Mouse (Mus musculus) myocyte (in vitro differentiated cells): Measurements from ENCODE around the gene Erich6b. TPM values are rescaled to one million over a fixed set of nuclear protein-coding genes. Genes with fewer than 3 reads are reported as not detected.

Source experiments
- H3K27me3 ChIP-seq: one replicate; pipeline ENCODE4 v1.6.1; 2011; ENCODE audit not compliant: control insufficient read depth, insufficient read depth, insufficient read length
- H3K36me3 ChIP-seq: one replicate; pipeline ENCODE4 v1.6.1; 2011; ENCODE audit not compliant: control insufficient read depth, insufficient read depth
- H3K4me2 ChIP-seq: one replicate; pipeline ENCODE4 v1.6.1; 2011; ENCODE audit warnings: low read depth, control low read depth
- H3K4me3 ChIP-seq: one replicate; pipeline ENCODE4 v1.5.1; 2011; ENCODE audit warnings: mild to moderate bottlenecking, control low read depth, moderate library complexity
- H3K79me2 ChIP-seq: one replicate; pipeline ENCODE4 v1.6.1; 2011; ENCODE audit not compliant: control insufficient read depth, insufficient read depth
- H3ac ChIP-seq: one replicate; pipeline ENCODE4 v1.6.1; 2011; ENCODE audit not compliant: control insufficient read depth, insufficient read length
- CEBPB ChIP-seq: IDR thresholded peaks from 2 replicates; pipeline ENCODE4 v1.6.1; 2011; ENCODE audit warnings: mild to moderate bottlenecking, moderate library complexity; ENCODE audit not compliant: poor library complexity, insufficient read depth, severe bottlenecking
- E2F4 ChIP-seq: IDR thresholded peaks from one replicate; pipeline ENCODE4 v1.6.1; 2011; ENCODE audit warnings: mild to moderate bottlenecking, control low read depth, moderate library complexity; ENCODE audit not compliant: insufficient read depth
- MAX ChIP-seq: IDR thresholded peaks from one replicate; pipeline ENCODE4 v1.6.1; 2011; ENCODE audit warnings: low read depth, mild to moderate bottlenecking, control low read depth
- MYOD1 ChIP-seq, 3 experiments: IDR thresholded peaks; one replicate each; pipeline ENCODE4 v1.6.1; 2011; ENCODE audit warnings: control low read depth in 2 of 3, low read depth in 2 of 3, mild to moderate bottlenecking in 2 of 3, moderate library complexity in 1 of 3; ENCODE audit not compliant: insufficient read length in 2 of 3, control insufficient read depth in 1 of 3
- MYOG ChIP-seq, 3 experiments: IDR thresholded peaks; one replicate each; pipeline ENCODE4 v1.6.1; 2011; ENCODE audit warnings: control low read depth in 2 of 3, low read depth in 2 of 3, mild to moderate bottlenecking in 2 of 3; ENCODE audit not compliant: insufficient read length in 2 of 3, control insufficient read depth in 1 of 3, insufficient read depth in 1 of 3
- POLR2A ChIP-seq: IDR thresholded peaks from one replicate; pipeline ENCODE4 v1.6.1; 2011; ENCODE audit warnings: low read depth, mild to moderate bottlenecking, control low read depth, moderate library complexity; ENCODE audit not compliant: insufficient read length
- POLR2AphosphoS2 ChIP-seq: IDR thresholded peaks from one replicate; pipeline ENCODE4 v1.6.1; 2011; ENCODE audit warnings: low read depth, control low read depth; ENCODE audit not compliant: insufficient read length
- REST ChIP-seq: IDR thresholded peaks from one replicate; pipeline ENCODE4 v1.6.1; 2011; ENCODE audit warnings: mild to moderate bottlenecking, control low read depth, moderate library complexity; ENCODE audit not compliant: insufficient read depth, insufficient read length
- SRF ChIP-seq: IDR thresholded peaks from one replicate; pipeline ENCODE4 v1.6.1; 2011; ENCODE audit warnings: low read depth; ENCODE audit not compliant: control insufficient read depth, insufficient read length
- TCF12 ChIP-seq: IDR thresholded peaks from one replicate; pipeline ENCODE4 v1.6.1; 2011; ENCODE audit warnings: mild to moderate bottlenecking, control low read depth; ENCODE audit not compliant: poor library complexity, insufficient read depth, severe bottlenecking
- TCF3 ChIP-seq: IDR thresholded peaks from one replicate; pipeline ENCODE4 v1.6.1; 2011; ENCODE audit warnings: low read depth, control low read depth; ENCODE audit not compliant: insufficient read length
- USF1 ChIP-seq: IDR thresholded peaks from one replicate; pipeline ENCODE4 v1.6.1; 2011; ENCODE audit warnings: low read depth, mild to moderate bottlenecking, control low read depth, moderate library complexity
- polyA plus RNA-seq: library from polyadenylated mRNA; unstranded; fragments of >200 nt; fragmentation: generic; extraction: Trizol; gene quantifications from one replicate; pipeline ENCODE4 v1.2.1, GENCODE M21; 2012; ENCODE audit warnings: missing spikeins

Gene Erich6b
- polyA plus RNA-seq, 1 experiment: not detected

- peaks cover 33% of the 10 kb centered on the region for H3K36me3 ChIP-seq
- no peak overlapping the region for H3K4me3 ChIP-seq
- no peaks in the 10 kb centered on the region for H3K79me2 ChIP-seq
- TF ChIP-seq SRF (no peak), REST (no peak)
- no peaks in the 10 kb centered on the region for H3K27me3 ChIP-seq
- no peak overlapping the region for H3ac ChIP-seq
- H3K4me2 ChIP-seq: no peak overlapping the region
Measured at GRCm38 (mm10) chr14:75713661-75714060, 71.6 kb downstream of the Erich6b start.

- H3K27me3 ChIP-seq: no peaks in the 10 kb centered on the region
- peaks cover 37% of the 10 kb centered on the region for H3K36me3 ChIP-seq
- H3K79me2 ChIP-seq: no peaks in the 10 kb centered on the region
- no peak overlapping the region for H3ac ChIP-seq
- H3K4me3 ChIP-seq: no peak overlapping the region
- H3K4me2 ChIP-seq: no peak overlapping the region
- TF ChIP-seq TCF12 (no peak), TCF3 (no peak), MAX (no peak), USF1 (no peak), MYOG (IDR thresholded peaks at IDR 0.05; ENCODE audit: control insufficient read depth in 1 of 3, insufficient read depth in 1 of 3, insufficient read length in 2 of 3, low read depth in 2 of 3) (no peak), REST (no peak), SRF (no peak), CEBPB (no peak), POLR2AphosphoS2 (no peak), POLR2A (no peak), E2F4 (no peak), MYOD1 (IDR thresholded peaks at IDR 0.05; ENCODE audit: control insufficient read depth in 1 of 3, insufficient read length in 2 of 3, low read depth in 2 of 3) (no peak)
Measured at GRCm38 (mm10) chr14:75716410-75716809, 74.4 kb downstream of the Erich6b start.

Other genes starting within 250 kb of the Erich6b start
- gene Siah3, start 186.3 kb upstream of the Erich6b start, polyA plus RNA-seq: not detected
- gene Spert, start 49.1 kb upstream of the Erich6b start, polyA plus RNA-seq: not detected
- 7.7 TPM for gene Cog3, start 112.3 kb downstream of the Erich6b start, polyA plus RNA-seq
- 13.0 TPM for gene Slc25a30, start 144.8 kb downstream of the Erich6b start, polyA plus RNA-seq
- gene Tpt1, start 202.8 kb downstream of the Erich6b start, polyA plus RNA-seq: 6,214 TPM